Mouse (Mus musculus) kidney, postnatal 0 days (tissue): Measurements from ENCODE around the gene Tdrd1. TPM values are rescaled to one million over a fixed set of nuclear protein-coding genes. Genes with fewer than 3 reads are reported as not detected.

Experiments
- ATAC-seq: fragments of 200-750 bp; cut with Nextera tagmentation; replicated peaks from 2 replicates; pipeline ENCODE4 v1.8.0; 2017; ENCODE audit warnings: low read depth, moderate number of reproducible peaks, moderate TSS enrichment, moderate library complexity; ENCODE audit not compliant: low FRiP score
- DNase-seq: peaks from one replicate; pipeline ENCODE4 v3.0.0-alpha.2; 2016; ENCODE audit warnings: low spot score
- H3K27ac ChIP-seq: fragments of 300-500 bp; sonication (generic); 2 replicates; pipeline ENCODE4 v1.5.1; 2014; ENCODE audit warnings: mild to moderate bottlenecking
- H3K27me3 ChIP-seq: fragments of 300-500 bp; sonication (generic); 2 replicates; pipeline ENCODE4 v1.6.1; 2014; ENCODE audit warnings: low read length, mixed read lengths; ENCODE audit not compliant: insufficient read depth
- H3K36me3 ChIP-seq: fragments of 300-500 bp; sonication (generic); 2 replicates; pipeline ENCODE4 v1.6.1; 2014; ENCODE audit warnings: low read length, mixed read lengths; ENCODE audit not compliant: insufficient read depth
- H3K4me1 ChIP-seq: fragments of 300-500 bp; sonication (generic); replicated peaks from 2 replicates; pipeline ENCODE4 v1.6.1; 2014; ENCODE audit warnings: antibody characterized with exemption, low read length, mixed read lengths; ENCODE audit not compliant: insufficient read depth
- H3K4me2 ChIP-seq: fragments of 300-500 bp; sonication (generic); 2 replicates; pipeline ENCODE4 v1.6.1; 2014; ENCODE audit warnings: mild to moderate bottlenecking, low read length, moderate library complexity, mixed read lengths
- H3K4me3 ChIP-seq: fragments of 300-500 bp; sonication (generic); replicated peaks from 2 replicates; pipeline ENCODE4 v1.5.1; 2014; ENCODE audit warnings: low read depth, low read length
- H3K9ac ChIP-seq: fragments of 300-500 bp; sonication (generic); 2 replicates; pipeline ENCODE4 v1.6.1; 2014; ENCODE audit warnings: low read depth, low read length
- H3K9me3 ChIP-seq: fragments of 300-500 bp; sonication (generic); replicated peaks from 2 replicates; pipeline ENCODE4 v1.6.1; 2016; ENCODE audit warnings: low read length, inconsistent platforms, mixed read lengths
- CTCF ChIP-seq: IDR thresholded peaks from 2 replicates; pipeline ENCODE4 v1.5.1; 2016; ENCODE audit warnings: antibody characterized with exemption, low read depth, mild to moderate bottlenecking, moderate library complexity
- WGBS: fragments of 180-500 bp; shearing (Covaris S2); extraction: QIAGEN DNeasy Blood & Tissue Kit; methylation state at CpG from one replicate; pipeline ENCODE4 v1.1.7; 2014; 5-methylcytosine and 5-hydroxymethylcytosine counted together
- polyA plus RNA-seq: library from polyadenylated mRNA; unstranded; fragments of >200 nt; fragmentation: Nextera tagmentation; extraction: Ambion mirVana; gene quantifications from 2 replicates; pipeline ENCODE4 v1.2.1, GENCODE M21; 2015

Tdrd1 gene
- polyA plus RNA-seq, 1 experiment from 2014 or later, result 0.58 TPM

- Histone ChIP-seq H3K9me3 (no peaks in the 10 kb centered on the region), H3K36me3 (no peaks in the 10 kb centered on the region), H3K9ac (no peak overlapping the region), H3K4me2 (no peak overlapping the region), H3K27me3 (no peaks in the 10 kb centered on the region), H3K4me1 (peaks cover 11% of the 10 kb centered on the region), H3K4me3 (no peak overlapping the region), H3K27ac (no peak overlapping the region)
- TF ChIP-seq CTCF, result no peak
- DNase-seq, result no peak
- 62% methylated on average over 5 of the region's 5 CpGs for WGBS
- ATAC-seq, result no peak
Measured at GRCm38 (mm10) chr19:56893326-56893725, 67.3 kb downstream of the Tdrd1 start.

- Histone ChIP-seq H3K9me3 (no peaks in the 10 kb centered on the region), H3K4me2 (no peak overlapping the region), H3K36me3 (no peaks in the 10 kb centered on the region), H3K27ac (peak overlapping the region; percentile 77), H3K4me1 (peaks cover 16% of the 10 kb centered on the region), H3K9ac (no peak overlapping the region), H3K27me3 (no peaks in the 10 kb centered on the region), H3K4me3 (no peak overlapping the region)
- ATAC-seq (no peak), DNase-seq (no peak)
- 65% methylated on average over 16 of the region's 16 CpGs for WGBS
- TF ChIP-seq CTCF, result no peak
Measured at GRCm38 (mm10) chr19:56897654-56898053, 71.6 kb downstream of the Tdrd1 start.

GRCm38 (mm10) chr19:56904095-56904494 is 78.1 kb downstream of the Tdrd1 start:
- no peaks in the 10 kb centered on the region for H3K9me3 ChIP-seq
- no peak overlapping the region for H3K4me3 ChIP-seq
- H3K9ac ChIP-seq, result no peak overlapping the region
- no peak for DNase-seq
- no peak overlapping the region for H3K27ac ChIP-seq
- no peak for ATAC-seq
- no peak for TF ChIP-seq CTCF
- 0 out of 2 replicates have a peak, but pooled peaks cover 5% of the 10 kb centered on the region for H3K4me1 ChIP-seq
- no peaks in the 10 kb centered on the region for H3K27me3 ChIP-seq
- no peaks in the 10 kb centered on the region for H3K36me3 ChIP-seq
- 78% methylated on average over 3 of the region's 3 CpGs for WGBS
- no peak overlapping the region for H3K4me2 ChIP-seq

GRCm38 (mm10) chr19:56905395-56905794 is 79.4 kb downstream of the Tdrd1 start:
- DNase-seq (no peak), ATAC-seq (no peak)
- H3K27ac ChIP-seq, result no peak overlapping the region
- no peaks in the 10 kb centered on the region for H3K4me1 ChIP-seq
- no peak for TF ChIP-seq CTCF
- no peaks in the 10 kb centered on the region for H3K36me3 ChIP-seq
- H3K9me3 ChIP-seq, result no peaks in the 10 kb centered on the region
- no peaks in the 10 kb centered on the region for H3K27me3 ChIP-seq
- H3K9ac ChIP-seq, result no peak overlapping the region
- 86% methylated on average over 7 of the region's 7 CpGs for WGBS
- H3K4me3 ChIP-seq, result no peak overlapping the region
- no peak overlapping the region for H3K4me2 ChIP-seq

GRCm38 (mm10) chr19:56907850-56908249 is 81.8 kb downstream of the Tdrd1 start:
- H3K4me1 ChIP-seq, result no peaks in the 10 kb centered on the region
- no peak overlapping the region for H3K4me2 ChIP-seq
- no peaks in the 10 kb centered on the region for H3K9me3 ChIP-seq
- H3K27me3 ChIP-seq, result no peaks in the 10 kb centered on the region
- 28% methylated on average over 3 of the region's 3 CpGs for WGBS
- TF ChIP-seq CTCF, result no peak
- no peaks in the 10 kb centered on the region for H3K36me3 ChIP-seq
- H3K4me3 ChIP-seq, result no peak overlapping the region
- no peak for ATAC-seq
- peak; percentile 53 for DNase-seq
- H3K27ac ChIP-seq, result no peak overlapping the region
- H3K9ac ChIP-seq, result no peak overlapping the region

- ATAC-seq, result peak; percentile 46; the same call in 1 of the 2 replicates
- peak; percentile 94 for DNase-seq
- WGBS, result 70% methylated on average over 17 of the region's 17 CpGs
- peak; percentile 96 for TF ChIP-seq CTCF
- no peaks in the 10 kb centered on the region for H3K27me3 ChIP-seq
- H3K9me3 ChIP-seq, result no peaks in the 10 kb centered on the region
- no peak overlapping the region for H3K9ac ChIP-seq
- H3K4me2 ChIP-seq, result no peak overlapping the region
- H3K36me3 ChIP-seq, result no peaks in the 10 kb centered on the region
- no peak overlapping the region for H3K4me3 ChIP-seq
- H3K27ac ChIP-seq, result no peak overlapping the region
- no peaks in the 10 kb centered on the region for H3K4me1 ChIP-seq
Measured at GRCm38 (mm10) chr19:56908472-56909270, 82.7 kb downstream of the Tdrd1 start.

GRCm38 (mm10) chr19:56910561-56910960 is 84.6 kb downstream of the Tdrd1 start:
- Histone ChIP-seq H3K9ac (no peak overlapping the region), H3K4me3 (no peak overlapping the region), H3K27me3 (no peaks in the 10 kb centered on the region), H3K27ac (no peak overlapping the region), H3K4me2 (no peak overlapping the region), H3K4me1 (no peaks in the 10 kb centered on the region), H3K9me3 (no peaks in the 10 kb centered on the region), H3K36me3 (0 out of 2 replicates have a peak, but pooled peaks cover 1% of the 10 kb centered on the region)
- no peak for TF ChIP-seq CTCF
- WGBS, result 72% methylated on average over 11 of the region's 11 CpGs
- ATAC-seq, result no peak
- DNase-seq, result no peak
